Mouse (Mus musculus) embryonic facial prominence, embryonic 15.5 days (tissue): ENCODE measurements around the gene Ckb. TPM values are rescaled to one million over a fixed set of nuclear protein-coding genes. Genes with fewer than 3 reads are reported as not detected.
A peak's percentile ranks its signal among the peaks of the same experiment; 100 is the strongest.
"Not testable (repeated sequence)": the region's sequence is repeated elsewhere in the genome, so short reads cannot be mapped to it uniquely, and the experiment has no call there.

ENCODE experiments used
- ATAC-seq: fragments of 200-750 bp; cut with Nextera tagmentation; 2 replicates; pipeline ENCODE4 v1.8.0; 2017; ENCODE audit warnings: low read depth, moderate TSS enrichment; ENCODE audit not compliant: insufficient number of reproducible peaks, low FRiP score, low TSS enrichment
- H3K27ac ChIP-seq: fragments of 300-500 bp; sonication (generic); replicated peaks from 2 replicates; pipeline ENCODE4 v1.5.1; 2015; ENCODE audit warnings: mild to moderate bottlenecking, inconsistent platforms
- H3K27me3 ChIP-seq: fragments of 300-500 bp; sonication (generic); 2 replicates; pipeline ENCODE4 v1.6.1; 2015; ENCODE audit warnings: inconsistent platforms
- H3K36me3 ChIP-seq: fragments of 300-500 bp; sonication (generic); 2 replicates; pipeline ENCODE4 v1.6.1; 2015; ENCODE audit warnings: mild to moderate bottlenecking, inconsistent platforms
- H3K4me1 ChIP-seq: fragments of 300-500 bp; sonication (generic); 2 replicates; pipeline ENCODE4 v1.6.1; 2015; ENCODE audit warnings: inconsistent platforms
- H3K4me2 ChIP-seq: fragments of 300-500 bp; sonication (generic); replicated peaks from 2 replicates; pipeline ENCODE4 v1.6.1; 2015; ENCODE audit warnings: mild to moderate bottlenecking, inconsistent platforms
- H3K4me3 ChIP-seq: fragments of 300-500 bp; sonication (generic); replicated peaks from 2 replicates; pipeline ENCODE4 v1.5.1; 2015; ENCODE audit warnings: mild to moderate bottlenecking, inconsistent platforms
- H3K9ac ChIP-seq: fragments of 300-500 bp; sonication (generic); 2 replicates; pipeline ENCODE4 v1.6.1; 2015; ENCODE audit warnings: inconsistent platforms
- H3K9me3 ChIP-seq: fragments of 300-500 bp; sonication (generic); replicated peaks from 2 replicates; pipeline ENCODE4 v1.6.1; 2016; ENCODE audit warnings: inconsistent platforms
- WGBS: fragments of 180-500 bp; shearing (Covaris S2); methylation state at CpG from one replicate; pipeline ENCODE4 v1.1.7; 2015; 5-methylcytosine and 5-hydroxymethylcytosine counted together
- polyA plus RNA-seq: library from polyadenylated mRNA; unstranded; fragments of >200 nt; fragmentation: Nextera tagmentation; extraction: Ambion mirVana; gene quantifications from 2 replicates; pipeline ENCODE4 v1.2.1, GENCODE M21; 2015

Ckb gene
- polyA plus RNA-seq, 1 experiment from 2014 or later = 255 TPM

- H3K4me2 ChIP-seq = peak overlapping the region; percentile 52
- peak overlapping the region; percentile 86 for H3K27ac ChIP-seq
- H3K9ac ChIP-seq = peak overlapping the region; percentile 21; the same call in 1 of the 2 replicates
- peak; percentile 74 for ATAC-seq
- peak overlapping the region; percentile 22; the same call in 1 of the 2 replicates for H3K4me3 ChIP-seq
- 0% methylated on average over 8 of the region's 8 CpGs for WGBS
- H3K4me1 ChIP-seq = peaks cover 69% of the 10 kb centered on the region
- peaks cover 36% of the 10 kb centered on the region for H3K27me3 ChIP-seq
- H3K9me3 ChIP-seq = no peaks in the 10 kb centered on the region
- H3K36me3 ChIP-seq = no peaks in the 10 kb centered on the region
Observed at GRCm38 (mm10) chr12:111668457-111668912, 3.7 kb downstream of the Ckb start.

GRCm38 (mm10) chr12:111667421-111667820 is 4.7 kb downstream of the Ckb start:
- no peak for ATAC-seq
- no peak overlapping the region for H3K4me3 ChIP-seq
- no peaks in the 10 kb centered on the region for H3K36me3 ChIP-seq
- peaks cover 27% of the 10 kb centered on the region for H3K27me3 ChIP-seq
- no peak overlapping the region; the same call in 1 of the 2 replicates for H3K27ac ChIP-seq
- no peak overlapping the region for H3K4me2 ChIP-seq
- H3K9ac ChIP-seq = no peak overlapping the region
- WGBS = 86% methylated on average over 5 of the region's 5 CpGs
- peaks cover 66% of the 10 kb centered on the region for H3K4me1 ChIP-seq
- no peaks in the 10 kb centered on the region for H3K9me3 ChIP-seq

GRCm38 (mm10) chr12:111666380-111666779 is 5.8 kb downstream of the Ckb start:
- Histone ChIP-seq H3K27ac (no peak overlapping the region), H3K36me3 (peaks cover 7% of the 10 kb centered on the region), H3K4me3 (no peak overlapping the region), H3K9ac (no peak overlapping the region), H3K4me2 (no peak overlapping the region), H3K27me3 (peaks cover 17% of the 10 kb centered on the region), H3K4me1 (peaks cover 56% of the 10 kb centered on the region), H3K9me3 (no peaks in the 10 kb centered on the region)
- 68% methylated on average over 13 of the region's 13 CpGs for WGBS
- no peak for ATAC-seq

GRCm38 (mm10) chr12:111665041-111665880 is 6.9 kb downstream of the Ckb start:
- H3K4me1 ChIP-seq = peaks cover 45% of the 10 kb centered on the region
- WGBS = 74% methylated on average over 13 of the region's 13 CpGs
- no peak for ATAC-seq
- no peak overlapping the region for H3K9ac ChIP-seq
- no peak overlapping the region for H3K4me2 ChIP-seq
- H3K9me3 ChIP-seq = no peaks in the 10 kb centered on the region
- no peak overlapping the region for H3K4me3 ChIP-seq
- H3K36me3 ChIP-seq = peaks cover 16% of the 10 kb centered on the region
- peak overlapping the region; percentile 13; the same call in 1 of the 2 replicates for H3K27ac ChIP-seq
- H3K27me3 ChIP-seq = peaks cover 6% of the 10 kb centered on the region; the same call in 1 of the 2 replicates

- Histone ChIP-seq H3K4me2 (no peak overlapping the region), H3K27ac (peak overlapping the region; percentile 23; the same call in 1 of the 2 replicates), H3K9me3 (no peaks in the 10 kb centered on the region), H3K4me1 (peaks cover 34% of the 10 kb centered on the region), H3K36me3 (peaks cover 27% of the 10 kb centered on the region), H3K4me3 (no peak overlapping the region), H3K9ac (no peak overlapping the region), H3K27me3 (no peaks in the 10 kb centered on the region)
- WGBS = 39% methylated on average over 6 of the region's 6 CpGs
- ATAC-seq = peak; percentile 52
Observed at GRCm38 (mm10) chr12:111664144-111664634, 7.9 kb downstream of the Ckb start.

- Histone ChIP-seq H3K4me1 (peaks cover 27% of the 10 kb centered on the region), H3K27me3 (no peaks in the 10 kb centered on the region), H3K27ac (peak overlapping the region; percentile 23; the same call in 1 of the 2 replicates), H3K4me3 (no peak overlapping the region), H3K4me2 (no peak overlapping the region), H3K9ac (no peak overlapping the region), H3K9me3 (no peaks in the 10 kb centered on the region), H3K36me3 (peaks cover 32% of the 10 kb centered on the region)
- 58% methylated on average over 17 of the region's 17 CpGs for WGBS
- no peak for ATAC-seq
Observed at GRCm38 (mm10) chr12:111663228-111664143, 8.7 kb downstream of the Ckb start.

GRCm38 (mm10) chr12:111661554-111661953 is 10.6 kb downstream of the Ckb start:
- H3K9ac ChIP-seq, H3K27ac ChIP-seq, H3K9me3 ChIP-seq, H3K27me3 ChIP-seq, H3K4me3 ChIP-seq, H3K4me2 ChIP-seq, ATAC-seq: not testable (repeated sequence)
- 97% methylated on average over 11 of the region's 11 CpGs for WGBS
- peaks cover 22% of the 10 kb centered on the region for H3K4me1 ChIP-seq
- H3K36me3 ChIP-seq = peaks cover 43% of the 10 kb centered on the region

GRCm38 (mm10) chr12:111660628-111661027 is 11.5 kb downstream of the Ckb start:
- ATAC-seq = no peak

GRCm38 (mm10) chr12:111659331-111659730 is 12.8 kb downstream of the Ckb start:
- Histone ChIP-seq H3K4me3 (no peak overlapping the region), H3K9ac (no peak overlapping the region), H3K9me3 (no peaks in the 10 kb centered on the region), H3K4me1 (peaks cover 7% of the 10 kb centered on the region), H3K36me3 (peaks cover 64% of the 10 kb centered on the region), H3K27ac (no peak overlapping the region), H3K27me3 (no peaks in the 10 kb centered on the region), H3K4me2 (no peak overlapping the region)
- WGBS = 96% methylated on average over 4 of the region's 4 CpGs
- no peak for ATAC-seq

More at GRCm38 (mm10) chr12:111660628-111661027, 11.5 kb downstream of the Ckb start:
- no peaks in the 10 kb centered on the region for H3K9me3 ChIP-seq
- no peak overlapping the region for H3K27ac ChIP-seq
- H3K4me3 ChIP-seq = no peak overlapping the region
- no peaks in the 10 kb centered on the region for H3K27me3 ChIP-seq
- no peak overlapping the region for H3K4me2 ChIP-seq
- 90% methylated on average over 1 of the region's 1 CpGs for WGBS
- peaks cover 13% of the 10 kb centered on the region for H3K4me1 ChIP-seq
- H3K36me3 ChIP-seq = peaks cover 51% of the 10 kb centered on the region
- no peak overlapping the region for H3K9ac ChIP-seq

GRCm38 (mm10) chr12:111655695-111656094 is 16.4 kb downstream of the Ckb start:
- H3K4me1 ChIP-seq = 0 out of 2 replicates have a peak, but pooled peaks cover 6% of the 10 kb centered on the region
- H3K4me3 ChIP-seq = no peak overlapping the region
- ATAC-seq = no peak

GRCm38 (mm10) chr12:111653434-111653833 is 18.7 kb downstream of the Ckb start:
- H3K27me3 ChIP-seq = no peaks in the 10 kb centered on the region
- no peaks in the 10 kb centered on the region for H3K9me3 ChIP-seq
- peaks cover 66% of the 10 kb centered on the region for H3K36me3 ChIP-seq
- no peak overlapping the region for H3K27ac ChIP-seq
- WGBS = 38% methylated on average over 3 of the region's 3 CpGs
- ATAC-seq = no peak
- H3K4me2 ChIP-seq = no peak overlapping the region
- H3K9ac ChIP-seq = no peak overlapping the region
- H3K4me1 ChIP-seq = 0 out of 2 replicates have a peak, but pooled peaks cover 6% of the 10 kb centered on the region
- H3K4me3 ChIP-seq = no peak overlapping the region

More at GRCm38 (mm10) chr12:111655695-111656094, 16.4 kb downstream of the Ckb start:
- Histone ChIP-seq H3K9me3 (no peaks in the 10 kb centered on the region), H3K27me3 (no peaks in the 10 kb centered on the region), H3K36me3 (peaks cover 64% of the 10 kb centered on the region), H3K4me2 (no peak overlapping the region), H3K9ac (no peak overlapping the region), H3K27ac (no peak overlapping the region)
- WGBS = 89% methylated on average over 11 of the region's 11 CpGs
